Mouse (Mus musculus) duodenum, adult 2 months (tissue): ENCODE results near the gene Yipf2. TPM values are rescaled to one million over a fixed set of nuclear protein-coding genes. Genes with fewer than 3 reads are reported as not detected.

Experiments used
- polyA plus RNA-seq: library from polyadenylated mRNA; depleted of rRNA; stranded (reverse); fragments of >200 nt; gene quantifications from 2 replicates; pipeline ENCODE4 v1.2.3, GENCODE M21; 2012; ENCODE audit warnings: low replicate concordance; rRNA removed

The Yipf2 gene
- polyA plus RNA-seq = 37.1 and 41.0 TPM in 2 replicates

DNA sequence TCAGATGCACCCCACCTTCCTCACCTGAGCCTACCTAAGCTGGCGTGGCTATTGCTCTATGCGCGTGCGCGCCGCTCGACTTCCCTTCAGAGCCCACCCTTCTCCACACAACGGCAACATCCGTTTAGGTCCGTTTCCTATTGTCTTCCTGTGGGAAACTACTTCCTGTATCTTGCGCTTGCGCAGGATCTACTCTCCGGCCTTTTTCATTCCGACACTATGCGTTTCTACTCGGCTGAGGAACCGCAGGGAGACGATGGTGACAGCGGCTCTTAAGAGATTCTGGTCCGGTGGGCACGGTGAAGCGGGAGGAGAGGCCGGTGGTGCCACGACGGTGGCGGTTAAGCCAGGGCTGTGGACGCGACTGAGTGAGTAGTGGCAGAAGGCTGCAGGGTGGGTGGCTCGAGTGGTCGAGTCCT, at the start of gene Yipf2, which contains the start of gene Timm29:
Yipf2 (minus strand) TSS at position 126 of the 419 bp plus-strand sequence.
Timm29 (plus strand) TSS at position 20 of the 419 bp plus-strand sequence.

GRCm38 (mm10) chr9:21615617-21616231, 23.1 kb upstream of the Yipf2 start, which contains the start of gene Smarca4:
Smarca4 (plus strand) TSS chr9:21616169.

DNA sequence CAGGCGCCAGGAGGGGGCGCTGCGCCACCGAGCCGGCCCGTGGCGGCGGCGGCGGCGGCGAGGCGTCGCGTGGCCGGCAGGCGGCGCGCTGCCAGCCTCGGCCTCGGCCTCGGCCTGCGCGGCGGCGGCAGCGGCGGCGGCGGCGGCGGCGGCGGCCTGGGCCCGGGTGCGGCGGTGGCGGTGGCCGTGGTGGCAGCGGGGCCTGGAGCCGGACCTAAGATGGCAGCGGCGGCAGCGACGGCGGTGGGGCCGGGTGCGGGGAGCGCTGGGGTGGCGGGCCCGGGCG, 45.9 kb downstream of the Yipf2 start, which contains the start of gene Carm1:
Carm1 (plus strand) TSS at position 106 of the 286 bp plus-strand sequence.

Other genes starting within 250 kb of the Yipf2 start
- gene Ilf3, start 225.0 kb downstream of the Yipf2 start, polyA plus RNA-seq = 17.3 and 20.4 TPM in 2 replicates
- gene Qtrt1, start 181.0 kb downstream of the Yipf2 start, polyA plus RNA-seq = 24.0 and 24.6 TPM in 2 replicates
- 332 and 457 TPM in 2 replicates for gene Dnm2, start 167.9 kb downstream of the Yipf2 start, polyA plus RNA-seq
- 10.1 and 10.3 TPM in 2 replicates for gene Tmed1, start 82.6 kb downstream of the Yipf2 start, polyA plus RNA-seq
- gene AB124611, start 66.7 kb downstream of the Yipf2 start, polyA plus RNA-seq = 0.84 and 1.1 TPM in 2 replicates
- gene Carm1, start 45.9 kb downstream of the Yipf2 start, polyA plus RNA-seq = 41.2 and 56.6 TPM in 2 replicates
- 14.3 and 15.6 TPM in 2 replicates for gene Timm29, start 106 bp downstream of the Yipf2 start, polyA plus RNA-seq
- gene Smarca4, start 23.3 kb upstream of the Yipf2 start, polyA plus RNA-seq = 17.2 and 28.1 TPM in 2 replicates
- 28.7 and 47.8 TPM in 2 replicates for gene Ldlr, start 130.7 kb upstream of the Yipf2 start, polyA plus RNA-seq
- 9.2 and 13.7 TPM in 2 replicates for gene Spc24, start 167.5 kb upstream of the Yipf2 start, polyA plus RNA-seq
- 13.1 and 22.7 TPM in 2 replicates for gene Kank2, start 205.9 kb upstream of the Yipf2 start, polyA plus RNA-seq
- gene Angptl8, start 242.7 kb upstream of the Yipf2 start, polyA plus RNA-seq = 18.2 and 18.8 TPM in 2 replicates